Mouse (Mus musculus): ENCODE data around the gene Lrrtm4. TPM values are rescaled to one million over a fixed set of nuclear protein-coding genes. Genes with fewer than 3 reads are reported as not detected.

The Lrrtm4 gene
- not detected for total RNA-seq (2023)

GRCm38 (mm10) chr6:80018765-80019164 is at the start of gene Lrrtm4:
Gene Lrrtm4 (plus strand): TSS chr6:80018877.

Other genes starting within 250 kb of the Lrrtm4 start
- not detected for gene Gm20594, start 201.0 kb upstream of the Lrrtm4 start, total RNA-seq (2023)